Mouse (Mus musculus): Measurements from ENCODE around the gene Cuedc1.
"Not testable (repeated sequence)": the region's sequence is repeated elsewhere in the genome, so short reads cannot be mapped to it uniquely, and the experiment has no call there.

Gene Cuedc1

DNA sequence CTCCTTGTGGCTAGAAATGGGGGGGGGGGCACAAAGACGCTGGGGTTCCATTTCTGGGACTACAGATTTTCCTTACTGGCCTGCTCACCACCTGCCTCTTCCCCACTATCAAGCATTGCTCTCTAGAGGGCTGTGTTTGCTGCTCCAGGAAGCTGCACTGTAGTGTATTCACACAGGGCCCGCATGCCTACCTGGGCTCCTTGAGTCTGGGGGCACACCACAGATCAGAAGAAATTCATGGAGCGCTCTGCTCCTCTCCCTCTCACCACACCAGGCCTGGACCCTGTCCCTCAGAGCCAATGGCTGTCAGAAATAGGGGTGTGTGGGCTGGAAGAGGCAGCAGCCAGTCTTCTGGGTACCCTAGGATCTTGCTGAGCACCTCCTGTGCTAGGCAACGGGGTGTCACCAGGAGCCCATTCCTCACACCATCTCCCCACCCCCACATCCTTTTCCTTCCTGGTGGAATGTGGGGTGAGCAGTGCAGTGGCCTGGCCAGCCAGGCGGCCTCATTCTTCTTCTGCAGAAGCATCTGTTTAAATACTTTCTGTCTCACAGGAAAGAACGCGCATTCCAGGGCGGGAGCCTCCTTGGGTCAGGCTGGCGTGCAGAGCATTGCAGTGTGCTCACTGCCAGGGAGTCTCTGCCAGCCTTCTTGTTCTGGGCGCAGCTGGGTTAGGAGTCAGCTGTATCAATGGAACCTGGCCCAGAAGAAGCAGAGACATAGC, 74.9 kb downstream of the Cuedc1 start:
- peak; percentile 71 to 79 for DNase-seq

DNA sequence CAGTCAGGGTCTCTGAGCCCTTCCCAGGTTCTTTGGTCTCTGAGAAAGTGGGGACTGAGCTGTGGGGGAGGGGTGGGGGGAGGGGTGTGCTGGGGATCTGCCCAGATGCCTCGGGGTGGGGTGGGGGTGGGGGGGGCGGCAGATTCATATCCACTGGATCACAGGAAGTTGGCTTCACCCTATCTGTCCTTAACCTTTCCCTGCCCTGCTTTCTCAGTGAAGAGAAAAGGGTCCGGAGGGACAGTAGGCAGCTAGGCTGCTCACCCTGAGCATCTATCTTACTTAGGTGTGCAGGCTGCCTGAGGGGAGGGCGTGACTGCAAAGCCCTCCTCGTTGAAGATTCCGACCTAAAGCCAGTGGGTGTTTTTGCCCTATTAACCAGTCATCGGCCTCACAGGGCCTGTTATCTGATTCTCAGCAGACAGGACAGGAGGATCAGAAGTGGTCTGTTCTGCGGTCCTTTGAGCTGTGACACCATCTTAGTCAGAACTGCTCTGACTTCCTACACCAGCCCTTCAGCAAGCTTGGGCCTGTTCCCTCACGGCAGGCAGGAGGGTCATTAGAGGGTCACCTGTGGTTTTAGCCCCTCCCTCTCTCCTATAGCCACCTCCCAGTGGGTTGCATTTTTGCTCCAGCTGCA, 75.6 kb downstream of the Cuedc1 start:
- no peak for DNase-seq

DNA sequence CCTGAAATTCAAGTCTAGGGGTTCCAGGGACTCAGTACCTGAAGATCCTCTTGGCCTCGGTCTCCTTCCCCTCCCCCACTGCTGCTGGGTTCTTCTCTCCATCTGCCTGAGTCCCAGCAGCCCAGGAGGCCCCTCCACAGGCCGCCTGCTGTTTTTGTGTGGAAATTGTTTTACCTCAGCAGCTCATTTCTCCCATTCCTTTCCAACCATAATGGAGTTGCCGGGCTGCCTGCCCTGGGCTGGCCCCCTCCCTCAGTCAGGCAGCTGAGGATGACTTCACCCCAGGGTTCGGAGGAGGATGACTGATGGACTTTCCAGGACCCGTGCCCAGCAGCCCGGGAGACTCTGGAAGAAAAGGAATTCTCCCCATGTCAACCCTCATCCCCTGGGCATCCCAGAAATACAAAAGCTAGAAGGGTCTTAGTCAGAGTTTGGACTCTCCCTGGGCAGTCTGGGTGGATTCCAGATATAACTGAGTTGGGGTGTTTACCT, 82.7 kb downstream of the Cuedc1 start:
- DNase-seq = no peak

DNA sequence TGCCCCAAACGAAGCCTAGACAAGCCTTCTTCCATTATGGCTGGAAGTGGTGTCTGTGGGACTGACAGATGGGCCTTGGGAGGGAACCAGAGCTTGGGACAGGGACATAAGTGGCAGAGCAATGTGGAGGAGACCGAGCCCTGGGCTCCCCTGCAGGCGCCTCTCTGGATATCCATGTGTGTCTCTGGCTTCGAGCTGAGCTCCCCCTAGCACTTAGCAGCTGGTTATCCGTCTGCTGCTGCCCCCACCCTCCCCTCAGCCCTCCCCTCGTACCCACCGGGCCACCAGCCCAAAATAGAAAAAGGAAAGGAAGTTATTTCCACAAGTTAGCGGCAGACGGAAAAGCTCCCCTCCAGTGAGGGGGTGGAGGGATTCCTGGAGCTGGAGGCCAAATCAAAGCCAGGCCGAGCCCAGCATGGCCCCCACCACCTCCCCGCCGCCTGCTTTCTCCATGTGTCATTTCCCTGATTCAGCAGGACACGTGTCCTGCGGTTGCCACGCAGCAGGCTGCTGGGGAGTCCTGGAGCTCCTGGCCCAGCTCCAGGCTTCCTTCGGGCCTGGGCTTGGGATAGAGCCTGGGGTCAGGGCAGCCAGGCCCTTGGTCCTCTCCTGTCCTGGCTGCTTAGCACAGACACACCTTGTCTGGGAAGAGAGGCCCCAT, 83.2 kb downstream of the Cuedc1 start:
- peak; percentile 66 to 76 for DNase-seq

DNA sequence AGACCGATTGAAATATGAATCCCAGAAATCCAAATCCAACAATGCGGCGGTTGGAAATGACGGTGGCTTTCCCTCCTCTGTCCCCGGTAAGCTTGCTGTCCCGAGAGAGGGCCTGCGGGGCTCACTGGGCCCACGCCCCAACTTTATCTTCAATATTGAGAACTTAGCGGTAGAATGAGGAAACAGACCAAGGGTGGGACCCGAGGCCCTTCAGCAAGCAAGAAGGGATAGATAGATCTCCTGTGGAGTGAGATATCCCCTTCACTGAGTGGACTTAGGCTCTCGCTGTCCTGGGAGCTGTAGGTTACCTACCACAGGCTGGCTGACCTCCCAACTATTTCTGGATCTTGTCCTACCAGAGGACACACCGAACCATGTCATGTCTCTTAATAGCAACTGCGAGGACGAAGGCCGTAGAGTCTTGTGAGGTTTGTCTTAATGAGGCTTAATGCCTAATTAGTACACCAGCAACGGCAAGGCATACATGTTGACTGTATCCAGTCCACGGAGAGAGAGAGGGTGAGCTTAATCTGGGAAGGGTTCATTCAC, 86.8 kb downstream of the Cuedc1 start:
- DNase-seq = no peak

DNA sequence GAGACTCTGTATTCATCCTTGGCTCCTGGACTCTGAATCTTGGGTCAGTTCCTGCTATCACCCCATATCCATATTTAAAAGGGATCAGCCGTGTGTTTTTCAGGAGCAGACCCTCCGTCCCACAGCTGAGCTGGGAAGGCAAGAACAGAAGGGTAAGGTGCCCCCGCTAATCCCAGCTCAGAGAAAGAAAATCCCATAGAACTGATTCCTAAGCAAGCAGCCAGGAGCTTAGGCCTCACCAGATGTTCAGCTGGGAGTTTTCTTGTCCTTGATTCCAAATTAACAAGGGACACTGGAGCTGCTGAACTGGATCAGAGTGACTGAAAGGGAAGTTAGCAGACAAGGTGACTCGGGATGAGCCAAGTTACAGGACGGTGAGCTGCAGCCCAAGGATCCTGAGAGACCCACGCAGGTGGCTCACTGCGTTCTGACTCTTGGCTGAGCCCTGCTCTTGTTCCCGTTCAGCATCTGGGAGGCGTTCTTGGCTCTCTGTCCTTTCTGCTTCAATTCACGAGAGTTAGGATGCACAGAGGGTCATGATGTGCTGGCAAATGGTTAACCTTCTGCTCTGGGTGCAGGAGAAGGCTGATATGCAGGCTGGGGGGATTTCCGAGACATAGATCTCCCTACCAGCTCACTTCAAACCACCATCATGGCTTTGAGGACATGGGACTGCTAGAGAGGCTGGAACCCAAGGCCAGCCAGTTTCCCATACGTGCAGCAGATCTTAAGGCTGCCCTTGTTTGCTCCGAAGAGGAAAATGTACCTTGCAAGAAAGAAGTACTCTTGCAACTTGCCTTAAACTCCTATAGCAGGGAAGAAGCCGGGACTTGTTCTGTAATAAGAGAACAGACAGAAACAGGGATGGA, 88.5 kb downstream of the Cuedc1 start:
- no peak for DNase-seq

DNA sequence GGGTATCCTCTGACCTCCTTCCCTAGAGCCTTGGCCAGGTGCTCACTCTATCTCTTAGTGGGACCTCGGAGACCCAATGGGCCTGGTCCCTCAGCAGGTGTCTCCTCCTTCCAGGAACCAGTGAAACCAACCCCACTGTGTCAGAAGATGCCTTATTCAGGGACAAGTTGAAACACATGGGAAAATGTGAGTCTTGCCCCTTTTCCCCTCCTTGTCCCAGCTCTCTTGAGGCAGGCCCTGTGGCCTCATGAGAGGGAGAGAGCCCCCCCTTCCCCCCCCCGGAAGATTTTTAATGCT, 89.0 kb downstream of the Cuedc1 start:
- DNase-seq = no peak

DNA sequence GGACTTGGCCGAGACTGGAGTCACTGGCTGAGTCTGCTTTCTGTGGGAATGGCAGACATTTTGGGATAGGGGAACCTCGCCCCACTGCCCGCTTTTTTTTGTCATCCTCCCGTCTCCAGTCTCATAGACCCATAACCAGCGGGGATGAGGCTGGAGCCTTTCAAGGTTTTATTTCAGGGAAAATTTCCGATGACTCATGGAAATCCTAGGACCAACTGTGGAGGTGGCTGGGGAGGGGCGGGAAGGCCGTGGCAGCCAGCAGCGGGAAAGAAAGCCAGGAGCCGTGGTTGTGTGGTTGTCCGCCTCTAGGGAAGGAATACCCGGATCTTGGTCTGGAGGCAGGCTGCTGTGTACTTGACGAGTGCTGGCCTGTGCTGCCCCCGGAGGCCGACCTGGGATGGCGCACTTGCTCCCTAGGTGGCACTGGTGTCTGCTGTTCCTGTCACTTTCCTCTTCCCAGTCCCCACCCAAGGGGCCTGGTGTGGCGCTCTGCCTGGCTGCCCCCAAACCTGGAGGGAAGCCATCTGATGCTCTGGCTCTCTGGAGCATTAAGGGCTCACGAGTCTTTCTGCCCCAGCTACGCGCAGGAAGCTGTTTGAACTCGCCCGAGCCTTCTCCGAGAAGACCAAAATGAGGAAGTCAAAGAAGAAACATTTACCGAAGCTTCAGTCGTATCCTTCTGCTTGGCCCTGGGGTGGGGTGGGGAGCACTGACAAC, 89.7 kb downstream of the Cuedc1 start:
- DNase-seq = peak; percentile 89 to 93

DNA sequence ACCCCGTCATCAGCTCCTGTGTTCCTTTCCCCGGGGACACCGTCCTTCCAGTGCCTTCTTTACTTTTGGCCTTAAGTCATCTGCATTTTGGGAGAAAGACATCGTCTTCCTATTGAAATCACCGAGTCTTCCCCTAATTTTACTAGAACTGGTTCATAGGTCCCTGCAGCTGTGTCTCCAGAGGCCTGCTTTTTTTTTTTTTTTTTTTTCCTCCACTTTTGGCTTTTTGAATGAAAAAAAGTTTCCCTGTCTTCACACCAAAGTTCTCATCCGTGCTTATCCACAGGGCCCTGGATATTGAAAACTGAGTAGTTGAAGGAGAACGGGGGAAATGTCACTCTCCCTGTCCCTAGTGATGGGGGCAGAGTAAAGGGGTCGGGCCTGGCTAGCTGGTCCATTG, 90.4 kb downstream of the Cuedc1 start:
- DNase-seq = no peak

DNA sequence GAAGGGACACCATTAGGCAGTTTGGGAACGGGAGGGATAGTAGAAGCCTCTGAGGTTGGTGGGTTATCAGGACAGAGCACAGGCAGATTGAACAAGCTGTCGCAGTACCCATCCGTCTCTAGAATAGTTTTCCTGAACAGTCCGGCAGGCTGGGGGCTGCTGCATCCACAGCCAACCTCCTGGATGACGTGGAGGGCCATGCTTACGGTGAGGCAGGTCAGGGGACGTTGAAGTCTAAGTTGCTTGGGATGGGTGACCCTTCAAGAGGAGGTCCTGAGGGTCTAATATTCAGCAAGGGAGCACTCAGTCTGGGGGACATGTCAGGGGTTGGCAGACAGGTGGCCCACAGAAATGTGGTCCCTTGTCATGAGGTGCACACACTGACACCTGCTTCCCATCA, 90.8 kb downstream of the Cuedc1 start:
- DNase-seq = no peak

DNA sequence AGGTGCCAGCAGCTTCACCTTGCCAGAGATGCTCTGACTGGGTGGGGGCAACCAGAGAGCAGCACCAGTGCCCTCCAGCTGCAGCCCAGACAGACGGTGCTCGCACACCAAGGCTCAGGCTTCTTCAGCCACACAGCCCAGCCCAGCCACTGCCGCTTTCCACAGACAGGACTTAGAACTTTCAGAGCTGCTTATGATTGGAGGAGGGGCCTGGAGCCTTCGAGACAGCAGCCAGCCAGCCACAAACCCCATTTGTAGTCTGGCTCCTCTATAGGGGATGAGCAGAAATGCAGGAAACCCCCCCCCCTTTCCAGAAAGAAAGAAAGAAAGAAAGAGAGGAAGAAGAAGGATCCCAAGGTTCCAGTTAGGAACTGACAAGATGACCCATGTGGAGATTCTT, 94.7 kb downstream of the Cuedc1 start:
- no peak for DNase-seq

DNA sequence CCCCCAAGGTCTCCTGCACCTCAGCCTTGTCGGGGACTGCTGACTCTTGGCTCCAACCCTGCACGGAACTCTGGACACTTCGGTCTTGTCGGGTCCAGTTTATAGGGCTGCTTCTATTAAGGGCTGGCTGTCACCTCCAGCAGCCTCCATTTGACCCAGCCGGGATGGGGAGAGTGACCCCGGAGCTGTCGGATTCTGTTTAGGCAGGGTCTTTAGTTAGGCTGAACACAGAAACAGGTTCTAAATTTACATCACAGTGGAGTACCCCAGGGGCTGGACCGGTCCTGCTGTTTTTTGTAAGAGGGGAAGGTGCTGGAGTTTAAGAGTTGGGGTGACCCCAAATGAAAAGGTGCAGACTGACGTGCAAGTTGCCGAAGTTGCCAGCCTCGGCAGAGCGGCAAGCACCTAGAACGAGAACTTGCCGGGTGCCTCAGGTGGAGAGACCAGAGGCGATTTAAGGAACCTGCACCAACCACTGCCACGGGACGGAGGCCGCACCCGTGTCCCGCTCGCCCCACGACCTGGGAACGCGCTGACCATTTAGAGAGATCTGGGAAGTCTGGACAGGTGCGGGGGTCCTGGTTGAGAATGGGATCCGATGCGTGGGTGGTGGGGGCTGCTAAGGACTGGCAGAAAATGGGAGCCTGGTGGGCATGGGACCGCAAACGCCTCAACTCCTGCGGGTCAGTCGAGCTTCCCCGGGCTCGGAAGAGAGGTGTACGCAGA, 95.4 kb downstream of the Cuedc1 start:
- no peak for DNase-seq

DNA sequence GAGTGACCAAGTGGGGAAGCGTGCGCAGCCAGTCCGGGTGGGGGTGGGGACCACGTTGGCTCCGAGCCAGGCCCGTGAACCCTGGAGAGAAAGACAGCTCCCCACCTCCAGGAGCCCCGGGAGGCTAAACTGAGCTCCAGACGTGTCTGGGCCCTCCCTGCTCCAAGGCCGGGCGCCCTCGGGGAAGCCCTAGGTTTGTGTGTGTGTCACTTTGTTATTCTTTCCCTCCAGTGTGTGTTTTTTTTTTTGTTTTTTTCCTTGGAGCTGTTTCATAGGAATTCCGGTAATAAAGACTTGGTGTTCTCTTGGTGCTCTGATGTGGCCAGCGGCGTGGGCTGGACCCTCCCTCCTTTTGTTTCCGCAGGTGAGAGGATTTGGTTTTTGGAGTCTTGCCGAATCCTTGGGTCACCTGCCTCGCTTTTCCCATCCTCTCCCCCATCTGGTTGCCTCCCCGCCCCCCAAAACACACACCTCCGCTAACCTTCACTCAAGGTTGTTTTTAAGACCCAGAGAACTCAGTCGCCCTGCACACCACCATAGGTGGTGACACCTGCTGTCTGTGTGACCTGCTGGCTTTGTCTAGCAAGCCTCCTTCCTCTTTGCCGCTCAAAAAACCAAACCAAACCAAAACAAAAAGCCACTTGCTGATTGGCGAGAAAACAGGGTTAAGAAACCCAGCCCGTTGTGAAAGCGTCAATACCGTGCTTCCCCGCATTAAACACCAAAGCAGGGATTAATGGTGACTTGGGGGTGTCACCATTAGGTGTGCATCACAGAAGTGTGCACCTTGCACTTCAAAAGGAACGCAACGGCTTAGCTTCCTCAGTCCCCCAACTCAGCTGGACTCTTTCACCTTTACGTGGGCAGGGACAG, 96.2 kb downstream of the Cuedc1 start:
- DNase-seq = peak in 1 of 2 experiments; percentile 31

DNA sequence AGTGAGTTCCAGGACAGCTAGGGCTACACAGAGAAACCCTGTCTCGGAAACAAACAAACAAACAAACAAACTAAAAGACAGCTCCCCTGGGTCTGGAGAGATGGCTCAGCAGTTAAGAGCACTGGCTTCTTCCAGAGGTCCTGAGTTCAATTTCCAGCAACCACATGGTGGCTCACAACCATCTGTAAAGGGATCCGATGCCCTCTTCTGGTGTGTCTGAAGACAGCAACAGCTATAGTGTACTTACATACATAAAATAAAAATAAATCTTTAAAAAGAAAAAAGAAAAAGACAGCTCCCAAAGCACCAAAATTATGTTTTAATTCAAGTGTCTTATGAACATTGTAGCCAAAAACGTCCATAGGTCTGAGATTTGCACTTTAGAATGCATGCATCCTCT, 97.8 kb downstream of the Cuedc1 start:
- DNase-seq = not testable (repeated sequence)

DNA sequence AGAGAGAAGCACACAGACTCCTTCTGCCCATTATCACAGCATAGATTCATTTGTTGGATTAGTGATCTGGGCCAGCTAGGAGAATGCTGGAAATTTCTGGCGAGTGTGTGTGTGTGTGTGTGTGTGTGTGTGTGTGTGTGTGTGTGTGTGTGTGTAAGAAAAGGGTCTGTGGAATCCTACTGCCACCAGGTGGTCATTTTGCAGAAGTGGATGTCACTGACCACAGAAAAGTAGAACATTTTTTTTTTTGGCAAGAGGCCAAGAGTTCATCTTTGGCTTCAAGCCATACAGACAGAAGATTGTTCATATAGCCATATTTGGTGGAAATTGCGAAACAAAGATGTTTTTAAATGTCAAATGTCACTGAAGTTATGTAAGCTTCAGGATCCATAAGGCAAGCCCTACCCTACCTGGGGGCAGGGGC, 99.3 kb downstream of the Cuedc1 start:
- peak; percentile 46 to 60 for DNase-seq

DNA sequence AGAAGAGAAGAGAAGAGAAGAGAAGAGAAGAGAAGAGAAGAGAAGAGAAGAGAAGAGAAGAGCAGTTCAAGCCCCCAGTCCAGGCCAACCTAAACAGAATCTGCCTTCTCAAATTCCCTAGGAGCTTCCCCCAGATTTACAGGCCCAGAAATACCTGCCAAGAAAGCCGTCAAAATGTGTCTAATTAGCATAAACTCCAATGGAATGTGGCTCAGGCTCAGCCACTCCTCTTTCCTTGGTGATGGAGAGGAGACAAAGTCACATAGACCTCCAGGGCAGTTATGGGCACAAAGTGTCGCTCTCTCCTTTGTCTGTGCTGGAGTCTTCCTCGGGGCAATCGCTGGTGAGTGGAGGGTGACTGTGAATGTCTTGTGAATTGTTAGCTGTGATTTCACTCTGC, 100.4 kb downstream of the Cuedc1 start:
- no peak for DNase-seq

DNA sequence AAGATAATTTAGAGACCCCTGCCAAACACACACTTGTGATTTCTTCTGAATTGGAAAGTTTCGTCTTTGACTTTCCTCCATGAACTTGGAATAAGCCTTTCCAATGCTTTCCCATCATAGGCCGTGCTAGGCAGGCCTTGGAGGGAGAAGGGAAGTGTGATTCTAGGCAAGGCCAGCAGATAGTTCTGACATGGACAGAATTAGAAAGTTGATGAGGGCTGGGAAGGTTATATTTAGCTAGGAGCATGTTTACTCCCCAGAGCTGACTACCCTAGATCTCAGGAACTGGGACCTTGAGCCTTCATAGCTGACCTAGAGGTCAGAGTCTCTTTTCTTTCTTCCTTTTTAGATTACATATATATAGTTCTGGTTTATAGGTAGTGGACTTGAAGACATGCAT, 103.3 kb downstream of the Cuedc1 start:
- DNase-seq = no peak

DNA sequence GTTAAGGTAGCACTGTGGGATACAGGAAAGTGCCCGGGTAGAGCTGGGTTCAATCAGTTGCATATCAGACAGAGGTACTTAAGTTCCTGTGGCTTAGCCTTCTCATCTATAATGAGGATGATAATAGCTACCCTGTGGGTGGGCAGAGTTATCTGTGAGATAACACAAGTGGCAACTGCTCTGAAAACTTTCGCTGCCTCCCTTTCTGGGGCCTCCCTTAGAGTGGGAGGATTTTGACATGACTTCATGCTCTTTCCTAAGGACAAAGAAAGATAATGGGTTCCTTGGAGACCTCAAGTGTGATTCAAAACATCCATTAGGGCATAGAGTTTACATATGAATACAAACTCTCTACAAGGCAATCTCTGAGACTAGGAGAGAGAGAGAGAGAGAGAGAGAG, 104.2 kb downstream of the Cuedc1 start:
- no peak for DNase-seq

DNA sequence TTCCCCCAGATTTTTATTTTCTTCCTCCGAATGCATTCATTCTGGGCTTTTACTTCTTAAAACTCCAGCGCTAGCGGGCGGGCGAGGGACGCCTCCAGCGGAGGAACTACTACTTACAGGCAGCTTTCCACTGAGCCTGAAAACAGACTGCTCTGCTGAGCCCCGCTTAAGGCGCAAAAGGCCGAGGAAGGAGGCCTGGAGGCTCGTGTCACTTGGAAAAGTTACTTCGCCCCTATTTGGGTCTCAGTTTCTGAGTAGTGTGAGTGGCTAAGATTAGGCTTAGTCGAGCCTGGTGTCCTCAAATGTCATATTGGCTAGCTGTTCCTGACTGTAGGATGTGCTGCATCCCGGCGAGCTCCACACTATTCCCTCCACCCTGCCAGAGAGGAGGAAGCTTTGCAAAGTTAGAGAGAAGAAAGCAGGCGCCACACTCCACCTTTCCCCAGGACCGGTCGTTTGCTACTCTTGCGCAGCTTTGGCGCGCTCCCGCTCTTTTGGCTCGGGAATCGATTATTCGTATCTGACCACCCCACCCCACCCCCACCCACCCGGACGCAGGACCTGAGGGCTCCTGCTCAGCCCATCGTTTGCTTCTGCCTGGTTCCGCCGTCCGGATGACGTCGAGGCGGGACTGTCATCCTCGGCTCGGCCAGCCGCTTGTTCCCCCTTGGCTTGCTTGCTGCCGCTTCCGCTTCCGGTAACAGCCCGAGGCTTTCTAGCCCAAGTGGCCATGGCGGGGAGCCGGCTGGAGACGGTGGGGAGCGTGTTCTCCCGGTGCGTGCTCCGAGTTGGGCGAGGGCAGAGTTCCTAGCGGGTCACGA, 106.1 kb downstream of the Cuedc1 start, which contains the start of gene Mrps23:
Gene Mrps23 (plus strand): TSS at position 677 of the 821 bp plus-strand sequence.
- peak; percentile 94 to 96 for DNase-seq

All from lung, adult 18-20 months (tissue).